Mouse (Mus musculus): ENCODE measurements around the gene Tomt. TPM values are rescaled to one million over a fixed set of nuclear protein-coding genes. Genes with fewer than 3 reads are reported as not detected.

The Tomt gene
- not detected for total RNA-seq (2023)

DNA sequence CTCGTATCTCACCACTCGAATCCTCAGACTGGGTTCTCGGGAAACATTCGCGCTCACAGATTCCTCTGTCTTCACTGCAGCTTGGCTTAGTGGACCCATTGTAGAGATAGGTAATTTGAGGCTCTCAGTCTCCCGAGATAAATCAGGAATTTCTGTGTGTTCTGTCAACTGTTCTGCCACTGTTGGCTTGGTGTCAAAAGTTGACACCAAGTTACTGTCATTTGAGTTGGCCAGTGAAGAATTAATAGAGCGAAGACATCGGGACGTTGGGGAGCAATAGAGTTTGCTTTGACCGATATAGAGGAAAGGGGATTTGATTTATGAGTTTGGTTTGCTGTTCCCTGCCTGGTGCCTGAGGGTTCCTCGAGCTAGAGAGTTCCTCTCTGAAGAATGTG lies at the start of gene Tomt:
Tomt (minus strand) TSS at position 73 of the 395 bp plus-strand sequence.

DNA sequence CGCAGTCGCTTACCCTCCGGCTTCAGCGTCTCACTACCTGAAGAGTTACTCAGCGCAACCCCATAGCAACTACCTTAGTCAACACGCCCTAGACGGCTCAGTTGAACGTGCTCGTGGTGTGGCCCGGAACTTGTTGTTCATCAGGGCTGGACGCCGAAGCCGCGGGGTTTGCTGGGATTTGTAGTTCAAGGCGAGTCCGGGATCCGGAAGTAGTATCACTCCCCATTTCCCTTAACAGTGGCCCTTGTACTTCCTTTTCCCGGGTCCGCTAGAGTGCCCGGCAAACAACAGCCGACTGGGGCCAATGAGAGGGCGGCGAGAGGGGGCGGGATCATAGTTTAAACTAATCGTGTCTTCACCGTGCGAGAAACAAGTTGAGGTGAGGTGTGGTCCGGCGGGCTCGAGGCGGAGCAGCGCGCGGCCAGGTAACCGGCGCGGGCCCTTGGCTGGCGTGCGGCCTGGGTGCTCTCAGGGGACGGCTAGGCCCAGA lies 27.6 kb upstream of the Tomt start, which contains the start of the genes Lrrc51 and Numa1:
Lrrc51 (minus strand) TSS at position 145 of the 490 bp plus-strand sequence.
Numa1 (plus strand) TSS at position 361 of the 490 bp plus-strand sequence.

DNA sequence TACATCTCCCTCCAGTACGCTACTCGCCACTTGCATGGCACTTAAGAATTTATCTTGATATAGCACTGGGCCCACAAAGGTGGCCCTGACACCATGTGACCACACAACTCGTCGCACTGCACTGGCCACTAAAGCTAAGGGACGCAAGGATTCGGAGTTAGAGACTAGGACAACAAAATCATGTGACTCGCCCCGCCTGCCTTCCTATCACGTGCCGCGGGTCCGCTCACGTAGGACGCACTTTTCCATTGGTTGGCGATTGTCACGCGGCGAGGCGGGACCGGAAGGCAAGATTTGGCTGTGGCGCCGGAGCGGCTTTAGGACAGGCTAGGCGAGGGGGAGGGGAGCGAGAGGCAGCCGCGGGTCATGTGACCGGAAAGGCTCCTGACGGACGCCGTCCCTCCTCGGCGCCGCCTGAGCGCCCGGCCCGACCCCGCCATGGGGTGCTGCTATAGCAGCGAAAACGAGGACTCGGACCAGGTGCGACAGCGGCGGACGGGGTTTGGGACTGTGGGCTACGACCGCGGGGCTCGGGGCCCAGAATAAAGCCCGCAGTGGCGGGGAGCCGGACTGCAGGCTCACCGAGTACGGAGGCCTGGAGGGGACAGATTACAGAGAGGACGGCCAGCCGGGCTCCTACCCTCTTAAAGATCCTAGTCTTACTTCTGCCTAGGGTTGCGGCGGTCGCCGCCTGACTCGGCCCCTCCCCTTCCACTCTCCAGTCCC lies 435 bp downstream of the Tomt start, which contains the start of gene Lamtor1:
Lamtor1 (plus strand) TSS at position 344 of the 726 bp plus-strand sequence.

DNA sequence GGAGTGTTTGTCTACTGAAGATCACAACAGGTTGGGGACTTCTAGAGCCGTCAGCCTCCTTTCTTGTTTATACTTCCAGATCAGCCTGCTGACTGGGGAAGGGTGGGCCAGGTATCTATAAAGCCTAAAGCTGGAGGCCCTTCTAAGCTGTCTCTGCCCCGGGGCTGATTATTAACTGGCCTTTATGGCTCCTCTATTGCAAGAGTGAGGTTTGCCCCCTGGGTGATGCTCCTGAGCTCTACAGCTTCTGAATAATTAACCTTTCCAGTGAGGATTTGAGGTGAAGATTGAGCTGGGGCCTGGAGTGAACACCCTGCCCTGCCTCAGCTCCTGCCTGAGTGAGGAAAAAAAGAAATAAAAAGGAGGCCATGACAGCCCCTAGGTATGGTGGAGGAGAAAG lies 35.5 kb downstream of the Tomt start, which contains the start of gene Folr1:
Folr1 (minus strand) TSS at position 160 of the 400 bp plus-strand sequence.

GRCm38 (mm10) chr7:101863415-101863814 lies 42.7 kb downstream of the Tomt start, which contains the start of gene Anapc15:
Anapc15 (plus strand) TSS chr7:101863715.

DNA sequence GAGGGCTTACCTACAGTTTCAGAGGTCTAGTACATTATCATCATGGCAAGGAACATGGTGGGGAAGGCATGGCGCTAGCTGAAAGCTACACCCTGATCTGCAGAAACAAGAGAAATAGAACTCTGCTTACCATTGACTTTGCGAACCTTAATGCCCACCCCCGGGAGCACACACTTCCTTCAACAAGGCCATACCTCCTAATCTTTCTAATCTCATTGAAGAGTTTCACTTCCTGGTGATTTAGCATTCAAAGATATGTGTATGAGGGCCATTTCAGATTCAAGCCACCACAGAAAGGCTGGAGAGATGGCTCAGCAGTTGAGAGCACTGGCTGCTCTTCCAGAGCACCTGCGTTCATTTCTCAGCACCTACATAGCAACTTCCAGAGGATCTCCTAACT lies 49.1 kb downstream of the Tomt start, which contains the start of gene Folr2:
Folr2 (minus strand) TSS at position 101 of the 400 bp plus-strand sequence.

Other genes starting within 250 kb of the Tomt start
- gene Clpb, start 242.7 kb downstream of the Tomt start, total RNA-seq (2023): 10 to 100 TPM; 14.4 to 15.5 TPM
- gene Phox2a, start 88.0 kb downstream of the Tomt start, total RNA-seq (2023): not detected
- gene Inppl1, start 68.1 kb downstream of the Tomt start, total RNA-seq (2023): 10 to 100 TPM; 58.4 to 64.3 TPM
- gene Folr2, start 49.2 kb downstream of the Tomt start, total RNA-seq (2023): 1 to 10 TPM; 3.9 to 4.3 TPM
- gene Anapc15, start 42.6 kb downstream of the Tomt start, total RNA-seq (2023): 10 to 100 TPM; 29.9 to 30.6 TPM
- not detected for gene Folr1, start 35.6 kb downstream of the Tomt start, total RNA-seq (2023)
- 100 to 1,000 TPM; 105 to 108 TPM for gene Lamtor1, start 455 bp downstream of the Tomt start, total RNA-seq (2023)
- gene Lrrc51, start 27.5 kb upstream of the Tomt start, total RNA-seq (2023): under 1 TPM in 1 of 2 experiments, not detected in 1; 0.88 TPM
- gene Numa1, start 27.8 kb upstream of the Tomt start, total RNA-seq (2023): 100 to 1,000 TPM; 137 to 142 TPM
- gene Il18bp, start 112.3 kb upstream of the Tomt start, total RNA-seq (2023): 10 to 100 TPM; 28.8 to 30.0 TPM
- gene Rnf121, start 159.1 kb upstream of the Tomt start, total RNA-seq (2023): 10 to 100 TPM; 18.2 to 27.3 TPM
- gene Xndc1, start 159.2 kb upstream of the Tomt start, total RNA-seq (2023): 1 to 10 TPM; 8.4 to 9.7 TPM
- gene Xntrpc, start 159.4 kb upstream of the Tomt start, total RNA-seq (2023): 1 to 10 TPM in 1 of 2 experiments, under 1 TPM in 1; 0.52 to 1.5 TPM
- under 1 TPM in 1 of 2 experiments, not detected in 1; 0.94 TPM for gene Trpc2, start 176.8 kb upstream of the Tomt start, total RNA-seq (2023)
- gene Art1, start 195.4 kb upstream of the Tomt start, total RNA-seq (2023): not detected
- not detected for gene Art5, start 203.1 kb upstream of the Tomt start, total RNA-seq (2023)
- not detected for gene Chrna10, start 210.5 kb upstream of the Tomt start, total RNA-seq (2023)